Mouse (Mus musculus) T-helper 2 cell (primary cell): Measurements from ENCODE around the gene Vmn2r107.

Experiments
- in situ Hi-C: fragments of 300-600 bp; cut with MboI, MseI; formaldehyde crosslinking; loops from one replicate; pipeline ENCODE4 v1.15.1; 2025; ENCODE audit warnings: high pct_unique_total_duplicates

Gene Vmn2r107

GRCm38 (mm10) chr17:20344942-20345341 lies at the start of gene Vmn2r107:
Gene Vmn2r107, plus strand, starts transcription at chr17:20345242.
- in situ Hi-C loops, result no loop called here

- in situ Hi-C loops, result no loop called here
Observed at GRCm38 (mm10) chr17:20305790-20306189, 39.3 kb upstream of the Vmn2r107 start.

- in situ Hi-C loops, result no loop called here
Observed at GRCm38 (mm10) chr17:20399105-20399504, 54.1 kb downstream of the Vmn2r107 start.

GRCm38 (mm10) chr17:20413846-20414245 lies 68.8 kb downstream of the Vmn2r107 start, which contains the start of gene Vmn1r224:
Gene Vmn1r224, plus strand, starts transcription at chr17:20414146.
- in situ Hi-C loops, result no loop called here
